Mouse (Mus musculus): ENCODE data around the gene Vmn1r202. TPM values are rescaled to one million over a fixed set of nuclear protein-coding genes. Genes with fewer than 3 reads are reported as not detected.

Gene Vmn1r202
- not detected in 2 replicates for polyA plus RNA-seq (2012)

DNA sequence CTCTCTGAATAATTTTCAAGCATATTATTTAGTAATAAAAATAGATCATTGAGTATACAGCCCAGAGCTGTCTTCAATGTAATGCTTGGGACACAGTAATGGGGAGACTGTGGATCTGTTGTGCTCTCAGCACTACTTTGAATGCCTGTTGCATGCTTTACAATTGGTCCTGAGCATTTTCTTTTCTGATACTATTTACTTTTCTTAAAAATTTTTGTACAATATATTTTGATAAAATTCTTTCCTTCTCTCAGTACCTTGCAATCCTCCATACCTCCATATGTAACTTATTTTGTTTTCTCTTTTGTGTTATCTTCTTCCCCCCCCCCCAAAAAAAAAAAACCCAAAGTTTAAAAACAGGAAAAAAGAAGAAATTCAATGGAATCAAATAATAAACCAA is at the start of gene Vmn1r202:
Gene Vmn1r202, minus strand, starts transcription at position 101 of the 400 bp plus-strand sequence.

DNA sequence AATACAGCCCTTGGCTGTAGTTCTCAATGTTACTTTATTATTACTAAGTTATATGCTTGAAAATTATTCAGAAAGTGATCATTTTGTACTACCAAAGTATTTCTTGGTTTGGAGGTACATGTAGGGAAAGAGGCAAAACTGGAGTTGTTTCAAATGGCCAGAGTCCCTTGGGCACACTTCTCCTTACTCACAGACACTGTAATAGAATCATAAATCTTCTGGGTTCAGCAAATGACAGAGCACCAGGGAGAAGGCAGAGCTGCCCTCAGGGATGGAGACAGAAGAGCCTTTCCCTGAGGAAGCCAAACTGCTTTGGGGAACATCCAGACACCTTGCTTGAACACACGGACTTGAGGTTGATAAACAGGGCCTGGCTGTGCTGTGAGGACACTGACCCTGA is 47.7 kb upstream of the Vmn1r202 start, which contains the start of gene Vmn1r204:
Gene Vmn1r204, plus strand, starts transcription at position 301 of the 400 bp plus-strand sequence.

DNA sequence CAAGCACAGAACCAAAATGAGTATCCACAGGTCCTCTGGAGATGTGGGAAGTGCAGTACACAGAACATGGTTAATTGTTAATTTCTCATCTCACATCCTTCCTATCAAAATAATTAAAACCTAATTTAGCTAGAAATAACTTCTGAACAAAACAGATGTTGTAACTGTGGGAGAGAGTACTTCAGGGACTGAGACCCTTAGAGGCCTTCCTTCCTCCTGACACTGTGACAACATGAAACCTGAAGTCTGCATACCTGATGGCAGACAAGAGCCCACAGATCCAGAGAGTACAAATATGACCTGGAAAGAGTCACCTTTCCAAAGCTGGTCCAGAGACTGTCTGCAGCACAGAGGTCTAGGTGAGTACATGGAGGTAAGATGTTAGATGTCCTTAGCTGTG is 12.6 kb upstream of the Vmn1r202 start, which contains the start of gene Vmn1r203:
Gene Vmn1r203, plus strand, starts transcription at position 301 of the 400 bp plus-strand sequence.

DNA sequence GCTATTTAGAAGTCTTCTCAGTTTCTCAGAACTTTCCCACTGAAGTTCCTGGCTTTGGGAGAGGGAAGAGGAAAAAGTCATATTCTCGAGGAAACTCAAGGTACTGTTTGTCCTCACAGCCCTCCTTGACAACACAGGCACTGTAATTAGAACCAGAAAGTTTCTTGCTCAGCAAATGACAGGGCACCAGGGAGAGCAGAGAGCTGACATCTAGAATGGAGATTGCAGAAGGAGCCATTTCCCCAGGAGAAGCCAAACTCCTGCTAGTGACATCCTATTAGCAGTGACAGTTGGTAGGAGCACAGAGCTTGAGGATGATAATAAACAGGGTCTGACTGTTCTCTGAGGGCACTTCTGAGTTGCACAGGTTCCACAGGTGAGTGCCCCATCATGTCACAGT is 33.6 kb downstream of the Vmn1r202 start, which contains the start of gene Vmn1r201:
Gene Vmn1r201, plus strand, starts transcription at position 301 of the 400 bp plus-strand sequence.

Other genes starting within 250 kb of the Vmn1r202 start
- gene Vmn1r195, start 234.9 kb downstream of the Vmn1r202 start, polyA plus RNA-seq (2012) = not detected in 2 replicates
- not detected in 2 replicates for gene Vmn1r196, start 215.5 kb downstream of the Vmn1r202 start, polyA plus RNA-seq (2012)
- not detected in 2 replicates for gene Vmn1r197, start 180.8 kb downstream of the Vmn1r202 start, polyA plus RNA-seq (2012)
- not detected in 2 replicates for gene Vmn1r198, start 155.0 kb downstream of the Vmn1r202 start, polyA plus RNA-seq (2012)
- gene Vmn1r199, start 125.6 kb downstream of the Vmn1r202 start, polyA plus RNA-seq (2012) = not detected in 2 replicates
- gene Vmn1r200, start 115.0 kb downstream of the Vmn1r202 start, polyA plus RNA-seq (2012) = not detected in 2 replicates
- gene Vmn1r201, start 33.5 kb downstream of the Vmn1r202 start, polyA plus RNA-seq (2012) = not detected in 2 replicates
- not detected in 2 replicates for gene Vmn1r203, start 12.7 kb upstream of the Vmn1r202 start, polyA plus RNA-seq (2012)
- gene Vmn1r204, start 47.8 kb upstream of the Vmn1r202 start, polyA plus RNA-seq (2012) = not detected in 2 replicates
- gene Vmn1r205, start 87.6 kb upstream of the Vmn1r202 start, polyA plus RNA-seq (2012) = not detected in 2 replicates
- 0.02 TPM in 1 of 2 replicates, not detected in the other for gene Vmn1r206, start 118.9 kb upstream of the Vmn1r202 start, polyA plus RNA-seq (2012)
- not detected in 2 replicates for gene Vmn1r207-ps, start 224.2 kb upstream of the Vmn1r202 start, polyA plus RNA-seq (2012)

Data from megakaryocyte-erythroid progenitor cell, adult 5 weeks (primary cell).